Mouse (Mus musculus): ENCODE measurements at regions not wholly inside any gene's neighbourhood (a gene's known extent, or its start where the extent isn't known, plus 50 kb on each side); places are given as distances from the start of the nearest gene placed in this dataset.
A peak's percentile ranks its signal among the peaks of the same experiment; 100 is the strongest.

- Histone ChIP-seq H3K27ac (ENCODE audit: insufficient read depth, low read length) (no peak overlapping the region), H3K9ac (ENCODE audit: low read depth, poor library complexity, severe bottlenecking) (no peak overlapping the region), H3K27me3 (ENCODE audit: control insufficient read depth, insufficient read depth, low read length, poor library complexity, severe bottlenecking) (no peaks in the 10 kb centered on the region), H3K36me3 (ENCODE audit: control insufficient read depth, insufficient read depth, low read length, poor library complexity, severe bottlenecking) (peaks cover 3% of the 10 kb centered on the region; the same call in 1 of the 2 replicates), H3K9me3 (replicated peaks; ENCODE audit: control insufficient read depth, insufficient read depth, low read length, poor library complexity, severe bottlenecking) (no peaks in the 10 kb centered on the region), H3K4me3 (ENCODE audit: low read depth, low read length) (no peak overlapping the region), H3K4me1 (ENCODE audit: control insufficient read depth, insufficient read depth, low read length) (peaks cover 9% of the 10 kb centered on the region)
- TF ChIP-seq POLR2A (IDR thresholded peaks at IDR 0.05; ENCODE audit: insufficient read depth, low read length) (no peak), CTCF (IDR thresholded peaks at IDR 0.05; ENCODE audit: low read depth, low read length) (no peak), EP300 (IDR thresholded peaks at IDR 0.05; ENCODE audit: insufficient read depth, low read depth, low read length) (no peak)
Observed at GRCm38 (mm10) chr15:62144776-62145564, 1222.2 kb upstream of the A1bg start.

DNA sequence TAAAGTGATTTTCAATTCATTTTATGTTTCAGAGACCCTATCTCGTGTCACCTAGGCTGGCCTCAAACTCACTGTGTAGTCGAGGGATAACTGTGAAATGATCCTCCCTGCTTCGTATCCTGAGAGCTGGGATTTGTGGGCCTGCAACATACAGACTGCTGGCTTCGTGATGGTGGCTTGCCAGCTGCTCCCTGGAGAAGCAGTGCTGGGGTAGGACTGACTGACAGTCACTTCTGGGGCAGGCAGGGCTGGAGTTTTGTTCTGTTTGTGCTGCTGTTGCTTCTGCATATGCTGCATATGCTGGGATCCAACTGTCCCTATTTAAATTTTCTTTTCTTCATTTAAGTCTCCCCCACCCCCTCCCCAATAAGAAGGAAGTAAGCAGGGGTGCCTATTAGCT, 1217.0 kb upstream of the A1bg start:
- H3K9ac ChIP-seq (ENCODE audit: low read depth, poor library complexity, severe bottlenecking): no peak overlapping the region
- H3K36me3 ChIP-seq (ENCODE audit: control insufficient read depth, insufficient read depth, low read length, poor library complexity, severe bottlenecking): peaks cover 2% of the 10 kb centered on the region; the same call in 1 of the 2 replicates
- H3K4me1 ChIP-seq (ENCODE audit: control insufficient read depth, insufficient read depth, low read length): peaks cover 7% of the 10 kb centered on the region
- TF ChIP-seq CTCF (IDR thresholded peaks at IDR 0.05; ENCODE audit: low read depth, low read length) (no peak), POLR2A (IDR thresholded peaks at IDR 0.05; ENCODE audit: insufficient read depth, low read length) (no peak), EP300 (IDR thresholded peaks at IDR 0.05; ENCODE audit: insufficient read depth, low read depth, low read length) (no peak)
- H3K27me3 ChIP-seq (ENCODE audit: control insufficient read depth, insufficient read depth, low read length, poor library complexity, severe bottlenecking): no peaks in the 10 kb centered on the region
- H3K9me3 ChIP-seq (replicated peaks; ENCODE audit: control insufficient read depth, insufficient read depth, low read length, poor library complexity, severe bottlenecking): no peaks in the 10 kb centered on the region
- no peak overlapping the region for H3K27ac ChIP-seq (ENCODE audit: insufficient read depth, low read length)
- no peak overlapping the region for H3K4me3 ChIP-seq (ENCODE audit: low read depth, low read length)

- H3K27ac ChIP-seq (ENCODE audit: insufficient read depth, low read length): no peak overlapping the region
- peaks cover 2% of the 10 kb centered on the region for H3K36me3 ChIP-seq (ENCODE audit: control insufficient read depth, insufficient read depth, low read length, poor library complexity, severe bottlenecking)
- no peaks in the 10 kb centered on the region for H3K9me3 ChIP-seq (replicated peaks; ENCODE audit: control insufficient read depth, insufficient read depth, low read length, poor library complexity, severe bottlenecking)
- H3K27me3 ChIP-seq (ENCODE audit: control insufficient read depth, insufficient read depth, low read length, poor library complexity, severe bottlenecking): no peaks in the 10 kb centered on the region
- no peak overlapping the region for H3K4me3 ChIP-seq (ENCODE audit: low read depth, low read length)
- no peak overlapping the region for H3K9ac ChIP-seq (ENCODE audit: low read depth, poor library complexity, severe bottlenecking)
- TF ChIP-seq EP300 (IDR thresholded peaks at IDR 0.05; ENCODE audit: insufficient read depth, low read depth, low read length) (no peak), POLR2A (IDR thresholded peaks at IDR 0.05; ENCODE audit: insufficient read depth, low read length) (no peak), CTCF (IDR thresholded peaks at IDR 0.05; ENCODE audit: low read depth, low read length) (no peak)
- peaks cover 5% of the 10 kb centered on the region for H3K4me1 ChIP-seq (ENCODE audit: control insufficient read depth, insufficient read depth, low read length)
Observed at GRCm38 (mm10) chr15:62139192-62139591, 1216.4 kb upstream of the A1bg start.

GRCm38 (mm10) chr15:62138701-62139100, 1215.9 kb upstream of the A1bg start:
- H3K9me3 ChIP-seq (replicated peaks; ENCODE audit: control insufficient read depth, insufficient read depth, low read length, poor library complexity, severe bottlenecking): no peaks in the 10 kb centered on the region

DNA sequence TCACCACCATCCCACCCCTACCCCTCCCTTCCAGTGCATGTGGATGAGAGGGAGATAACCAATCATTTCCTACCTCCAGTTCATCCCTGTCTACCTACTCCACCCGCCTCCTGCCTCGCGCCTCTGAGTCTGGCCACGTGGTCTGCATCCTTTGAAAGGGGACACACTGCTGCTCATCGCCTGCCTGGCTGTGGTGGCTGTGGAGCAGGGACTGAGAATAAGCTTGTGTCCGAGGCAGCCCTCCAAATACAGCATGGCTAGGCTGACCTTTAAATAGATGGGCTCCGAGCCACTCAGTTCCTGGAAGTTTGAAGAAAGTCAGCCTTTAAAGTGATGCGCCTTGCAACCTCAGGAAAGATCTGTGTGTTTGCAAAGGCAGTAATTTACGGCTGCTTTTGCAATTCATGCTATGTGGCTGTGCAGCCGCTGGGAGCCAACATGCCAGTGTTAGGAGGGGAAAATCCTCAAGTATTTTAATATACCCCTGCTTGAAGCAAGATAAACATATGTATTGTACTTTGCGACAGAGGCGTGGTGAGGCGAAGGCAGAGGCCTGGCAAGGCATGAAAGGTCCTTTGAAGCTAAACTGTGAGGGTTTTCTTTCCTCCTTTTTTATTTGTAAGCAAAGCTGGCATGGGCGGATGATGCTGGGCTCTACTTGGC, 1214.3 kb upstream of the A1bg start:
- Histone ChIP-seq H3K9ac (ENCODE audit: low read depth, poor library complexity, severe bottlenecking) (no peak overlapping the region), H3K27me3 (ENCODE audit: control insufficient read depth, insufficient read depth, low read length, poor library complexity, severe bottlenecking) (no peaks in the 10 kb centered on the region), H3K4me1 (ENCODE audit: control insufficient read depth, insufficient read depth, low read length) (peaks cover 4% of the 10 kb centered on the region), H3K4me3 (ENCODE audit: low read depth, low read length) (no peak overlapping the region), H3K36me3 (ENCODE audit: control insufficient read depth, insufficient read depth, low read length, poor library complexity, severe bottlenecking) (peaks cover 5% of the 10 kb centered on the region), H3K27ac (ENCODE audit: insufficient read depth, low read length) (no peak overlapping the region), H3K9me3 (replicated peaks; ENCODE audit: control insufficient read depth, insufficient read depth, low read length, poor library complexity, severe bottlenecking) (no peaks in the 10 kb centered on the region)
- TF ChIP-seq EP300 (IDR thresholded peaks at IDR 0.05; ENCODE audit: insufficient read depth, low read depth, low read length): peak; percentile 6; the same call in 1 of the 2 replicates
- TF ChIP-seq POLR2A (IDR thresholded peaks at IDR 0.05; ENCODE audit: insufficient read depth, low read length): no peak

More at GRCm38 (mm10) chr15:62138701-62139100, 1215.9 kb upstream of the A1bg start:
- no peak overlapping the region for H3K9ac ChIP-seq (ENCODE audit: low read depth, poor library complexity, severe bottlenecking)
- peaks cover 5% of the 10 kb centered on the region for H3K36me3 ChIP-seq (ENCODE audit: control insufficient read depth, insufficient read depth, low read length, poor library complexity, severe bottlenecking)
- no peak overlapping the region for H3K27ac ChIP-seq (ENCODE audit: insufficient read depth, low read length)
- H3K4me3 ChIP-seq (ENCODE audit: low read depth, low read length): no peak overlapping the region
- H3K4me1 ChIP-seq (ENCODE audit: control insufficient read depth, insufficient read depth, low read length): peaks cover 4% of the 10 kb centered on the region
- H3K27me3 ChIP-seq (ENCODE audit: control insufficient read depth, insufficient read depth, low read length, poor library complexity, severe bottlenecking): no peaks in the 10 kb centered on the region
- TF ChIP-seq POLR2A (IDR thresholded peaks at IDR 0.05; ENCODE audit: insufficient read depth, low read length) (no peak), EP300 (IDR thresholded peaks at IDR 0.05; ENCODE audit: insufficient read depth, low read depth, low read length) (no peak), CTCF (IDR thresholded peaks at IDR 0.05; ENCODE audit: low read depth, low read length) (no peak)

DNA sequence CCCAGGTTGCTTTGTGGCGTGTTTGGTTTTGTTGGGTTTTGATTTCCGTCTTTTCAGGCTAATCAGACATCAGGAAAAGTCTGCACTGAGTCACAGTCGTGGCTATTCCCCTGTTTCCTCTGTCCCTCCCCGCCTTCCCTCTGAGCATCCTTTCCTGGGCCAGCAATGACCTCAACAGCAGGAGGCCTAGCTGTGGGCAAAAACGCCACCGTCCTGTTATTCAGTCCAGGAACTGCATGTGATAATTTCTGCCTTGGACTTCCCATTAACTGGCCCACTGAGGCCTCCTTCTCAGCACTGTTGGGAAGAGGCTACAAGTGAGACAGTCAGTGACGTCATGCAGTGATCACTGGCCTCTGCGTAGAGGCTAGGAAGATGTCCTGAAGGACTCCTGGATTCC, 1212.0 kb upstream of the A1bg start:
- no peak overlapping the region for H3K9ac ChIP-seq (ENCODE audit: low read depth, poor library complexity, severe bottlenecking)

More for the DNA sequence above, 1212.0 kb upstream of the A1bg start:
- Histone ChIP-seq H3K4me1 (ENCODE audit: control insufficient read depth, insufficient read depth, low read length) (peaks cover 4% of the 10 kb centered on the region), H3K27me3 (ENCODE audit: control insufficient read depth, insufficient read depth, low read length, poor library complexity, severe bottlenecking) (no peaks in the 10 kb centered on the region), H3K9me3 (replicated peaks; ENCODE audit: control insufficient read depth, insufficient read depth, low read length, poor library complexity, severe bottlenecking) (no peaks in the 10 kb centered on the region), H3K36me3 (ENCODE audit: control insufficient read depth, insufficient read depth, low read length, poor library complexity, severe bottlenecking) (peaks cover 4% of the 10 kb centered on the region; the same call in 1 of the 2 replicates), H3K4me3 (ENCODE audit: low read depth, low read length) (no peak overlapping the region), H3K27ac (ENCODE audit: insufficient read depth, low read length) (no peak overlapping the region)
- TF ChIP-seq POLR2A (IDR thresholded peaks at IDR 0.05; ENCODE audit: insufficient read depth, low read length) (no peak), CTCF (IDR thresholded peaks at IDR 0.05; ENCODE audit: low read depth, low read length) (no peak), EP300 (IDR thresholded peaks at IDR 0.05; ENCODE audit: insufficient read depth, low read depth, low read length) (no peak)
